Mouse (Mus musculus) CD4-positive, CD25-positive, alpha-beta regulatory T cell, adult 2 months (primary cell): ENCODE data around the gene Acat2.
"Not testable (repeated sequence)": the region's sequence is repeated elsewhere in the genome, so short reads cannot be mapped to it uniquely, and the experiment has no call there.

Experiments
- DNase-seq: peaks from one replicate; pipeline ENCODE4 v3.0.0-alpha.2; 2012; ENCODE audit warnings: low read depth, low spot score

Acat2 gene

GRCm38 (mm10) chr17:12959377-12959776 is 1.2 kb downstream of the Acat2 start:
- DNase-seq, result not testable (repeated sequence)

GRCm38 (mm10) chr17:12956664-12957063 is 3.9 kb downstream of the Acat2 start:
- DNase-seq, result no peak

- DNase-seq, result no peak
Measured at GRCm38 (mm10) chr17:12949669-12950068, 10.9 kb downstream of the Acat2 start.

GRCm38 (mm10) chr17:12942459-12943162 is 17.9 kb downstream of the Acat2 start:
- DNase-seq, result no peak

GRCm38 (mm10) chr17:12941543-12942260 is 18.8 kb downstream of the Acat2 start:
- no peak for DNase-seq

GRCm38 (mm10) chr17:12940151-12940805 is 20.3 kb downstream of the Acat2 start, which contains the start of gene Acat3:
TSS of gene Acat3 (minus strand) at chr17:12940600.
- no peak for DNase-seq

GRCm38 (mm10) chr17:12939377-12940148 is 21.0 kb downstream of the Acat2 start:
- not testable (repeated sequence) for DNase-seq

GRCm38 (mm10) chr17:12938077-12938476 is 22.5 kb downstream of the Acat2 start:
- no peak for DNase-seq

GRCm38 (mm10) chr17:12937412-12937970 is 23.1 kb downstream of the Acat2 start:
- DNase-seq, result no peak

GRCm38 (mm10) chr17:12935719-12936118 is 24.8 kb downstream of the Acat2 start:
- no peak for DNase-seq

GRCm38 (mm10) chr17:12931576-12931975 is 29.0 kb downstream of the Acat2 start:
- not testable (repeated sequence) for DNase-seq

- DNase-seq, result no peak
Measured at GRCm38 (mm10) chr17:12925703-12926180, 34.8 kb downstream of the Acat2 start.

GRCm38 (mm10) chr17:12925001-12925400 is 35.5 kb downstream of the Acat2 start:
- no peak for DNase-seq

- no peak for DNase-seq
Measured at GRCm38 (mm10) chr17:12921073-12921472, 39.5 kb downstream of the Acat2 start.

GRCm38 (mm10) chr17:12916588-12917380 is 43.8 kb downstream of the Acat2 start:
- peak; percentile 82 for DNase-seq

- DNase-seq, result peak; percentile 99
Measured at GRCm38 (mm10) chr17:12915881-12916583, 44.5 kb downstream of the Acat2 start, which contains the start of gene Mrpl18. TSS of gene Mrpl18 (minus strand) at chr17:12916345.

GRCm38 (mm10) chr17:12915488-12915880 is 45.1 kb downstream of the Acat2 start, which contains the start of gene Tcp1:
TSS of gene Tcp1 (plus strand) at chr17:12915701.
- DNase-seq, result no peak

GRCm38 (mm10) chr17:12910391-12910790 is 50.2 kb downstream of the Acat2 start:
- no peak for DNase-seq
